13 mouse cellular contexts compared by ENCODE assay signal in the genomic region with DNA sequence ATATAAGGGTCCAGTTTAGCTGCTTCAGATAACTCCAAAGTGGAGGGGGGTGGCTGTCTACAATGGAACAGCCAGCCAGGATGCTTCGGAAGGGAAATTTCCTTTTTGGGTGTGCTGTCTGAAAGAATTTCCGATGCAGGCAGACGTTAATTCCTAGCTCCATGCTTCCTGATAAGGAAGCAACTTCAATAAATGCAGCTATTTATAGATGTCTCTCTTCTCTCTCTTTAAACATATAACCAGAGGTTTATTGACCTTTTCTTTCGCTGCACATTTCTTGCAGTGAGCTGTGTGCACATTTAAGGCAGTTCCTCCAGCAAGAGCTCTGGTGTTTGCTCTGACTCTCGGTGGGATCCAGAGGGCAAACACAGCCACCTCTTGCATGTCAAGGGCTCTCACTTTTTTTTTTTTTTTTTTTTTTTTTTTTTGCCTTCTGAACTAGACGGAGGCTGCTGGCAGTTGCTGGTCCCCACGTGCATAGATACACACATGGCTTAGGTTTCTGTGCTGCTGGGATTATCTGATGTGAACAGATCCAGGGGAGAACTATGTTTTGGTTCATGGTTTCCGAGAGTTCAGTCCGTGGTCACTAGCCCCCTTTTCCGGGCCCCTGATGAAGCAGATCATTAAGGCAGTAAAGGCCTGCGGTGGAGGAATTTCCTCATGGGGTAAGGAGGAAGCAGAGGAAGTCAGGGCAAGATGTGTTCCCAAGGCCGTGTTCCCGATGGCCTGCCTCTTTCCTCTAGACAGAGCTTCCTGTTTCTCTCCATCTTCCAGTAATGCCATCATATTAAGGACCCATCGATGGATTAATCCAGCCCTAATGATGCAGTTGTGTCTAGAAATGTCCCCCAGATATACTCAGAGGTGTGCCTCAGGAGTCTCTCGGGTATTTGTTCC.
DNase-seq lines count a peak whose midpoint lies in the region; ATAC-seq and TF ChIP-seq lines count a peak whose summit lies in the region.
"Had no signal": no experiment of that assay in that cellular context is flagged by ENCODE, and none has a peak within 500 bp of the region (broad histone marks: within the 10 kb centered on the region; RNA-seq: fewer than 3 reads in every experiment).

No protein-coding gene starts in this region.

- H3K27me3 ChIP-seq in kidney, embryonic 14.5 days (ENCODE audit: control insufficient read depth, insufficient read depth, low read length) = no peaks in the 10 kb centered on the region
- H3K27me3 ChIP-seq in intestine, postnatal 0 days (replicated peaks; ENCODE audit: control insufficient read depth, insufficient read depth, low read length) = no peaks in the 10 kb centered on the region
- H3K27me3 ChIP-seq in thymus, adult 2 months (ENCODE audit: control insufficient read depth, insufficient read depth, low read length) = no peaks in the 10 kb centered on the region
- H3K27me3 ChIP-seq: embryonic facial prominence, embryonic 13.5 days had no signal

- H3K9me3 ChIP-seq in kidney, embryonic 14.5 days (ENCODE audit: control insufficient read depth, low read length) = no peaks in the 10 kb centered on the region
- H3K9me3 ChIP-seq in intestine, postnatal 0 days (ENCODE audit: control insufficient read depth) = no peaks in the 10 kb centered on the region
- H3K9me3 ChIP-seq: embryonic facial prominence, embryonic 13.5 days had no signal

- H3K4me1 ChIP-seq in kidney, embryonic 14.5 days (ENCODE audit: control insufficient read depth, insufficient read depth, low read length) = peaks cover 23% of the 10 kb centered on the region
- H3K4me1 ChIP-seq in intestine, postnatal 0 days (replicated peaks; ENCODE audit: control insufficient read depth, insufficient read depth, low read length) = peaks cover 17% of the 10 kb centered on the region
- H3K4me1 ChIP-seq in thymus, adult 2 months (replicated peaks; ENCODE audit: control insufficient read depth, insufficient read depth, low read length) = peaks cover 12% of the 10 kb centered on the region

- no peak overlapping the region for H3K4me3 ChIP-seq in kidney, embryonic 14.5 days (ENCODE audit: low read length)
- H3K4me3 ChIP-seq in intestine, postnatal 0 days (ENCODE audit: low read depth, low read length) = no peak overlapping the region
- H3K4me3 ChIP-seq in thymus, adult 2 months (ENCODE audit: control insufficient read depth, insufficient read depth, low read length) = no peak overlapping the region
- H3K4me3 ChIP-seq: embryonic facial prominence, embryonic 13.5 days; myocyte had no signal

- H3K4me2 ChIP-seq in kidney, embryonic 14.5 days (replicated peaks; ENCODE audit: low read depth, low read length) = no peak overlapping the region
- H3K4me2 ChIP-seq in intestine, postnatal 0 days (replicated peaks; ENCODE audit: low read depth) = peak overlapping the region; percentile 18
- H3K4me2 ChIP-seq: embryonic facial prominence, embryonic 13.5 days had no signal

- intact Hi-C loops in left cerebral cortex, postnatal 25 days (cut with DNase I) = no loop called here

- H3K27ac ChIP-seq in kidney, embryonic 14.5 days (ENCODE audit: low read depth, low read length) = peak overlapping the region; percentile 8; the same call in 1 of the 2 replicates
- H3K27ac ChIP-seq in intestine, postnatal 0 days (ENCODE audit: low read depth, low read length) = peak overlapping the region; percentile 29; the same call in 1 of the 2 replicates
- H3K27ac ChIP-seq in thymus, adult 2 months (ENCODE audit: control insufficient read depth, insufficient read depth, low read length) = no peak overlapping the region

- ATAC-seq in kidney, embryonic 14.5 days (ENCODE audit: low FRiP score, low TSS enrichment) = no peak
- ATAC-seq in granulocyte monocyte progenitor cell, adult 5-6 weeks (replicated peaks; ENCODE audit: poor library complexity, severe bottlenecking) = peak; percentile 39
- ATAC-seq in intestine, postnatal 0 days = peak; percentile 21; the same call in 1 of the 2 replicates
- no peak for ATAC-seq in activated CD4-positive, CD25-positive, alpha-beta regulatory T cell, adult 4 months
- ATAC-seq: CD4-positive, CD25-positive, alpha-beta regulatory T cell, adult 4 months had no signal

- TF ChIP-seq CTCF in intestine, postnatal 0 days (IDR thresholded peaks at IDR 0.05; ENCODE audit: low read depth) = no peak
- TF ChIP-seq CTCF in thymus, adult 2 months (IDR thresholded peaks at IDR 0.05; ENCODE audit: borderline replicate concordance, control insufficient read depth, extremely low read depth, insufficient read depth, low read length, poor library complexity) = no peak

- DNase-seq in kidney, adult 18-20 months = no peak
- DNase-seq in lung, postnatal 36 days = peak; percentile 40
- no peak for DNase-seq in thymus, adult 2 months
- no peak for DNase-seq in left cerebral cortex, postnatal 25 days (ENCODE audit: low spot score in 2 of 2)
- DNase-seq: right cerebral cortex, postnatal 4 days; thymus, postnatal 14 days had no signal

- H3K9ac ChIP-seq in kidney, embryonic 14.5 days (ENCODE audit: low read depth, low read length) = no peak overlapping the region
- H3K9ac ChIP-seq in intestine, postnatal 0 days (ENCODE audit: low read depth, low read length) = no peak overlapping the region
- H3K9ac ChIP-seq: embryonic facial prominence, embryonic 13.5 days had no signal

- 63% methylated on average over 15 of the region's 15 CpGs for WGBS in kidney, embryonic 14.5 days
- WGBS in intestine, postnatal 0 days = 25% methylated on average over 15 of the region's 15 CpGs
- WGBS in thymus, adult 2 months = 83% methylated on average over 15 of the region's 15 CpGs

- no peaks in the 10 kb centered on the region; the same call in 1 of the 2 replicates for H3K36me3 ChIP-seq in kidney, embryonic 14.5 days (ENCODE audit: control insufficient read depth, insufficient read depth, low read length)
- H3K36me3 ChIP-seq in intestine, postnatal 0 days (ENCODE audit: control insufficient read depth, insufficient read depth) = no peaks in the 10 kb centered on the region
- H3K36me3 ChIP-seq in thymus, adult 2 months (ENCODE audit: control insufficient read depth, insufficient read depth, low read length) = no peaks in the 10 kb centered on the region
- H3K36me3 ChIP-seq: embryonic facial prominence, embryonic 13.5 days had no signal

- TF ChIP-seq POLR2A in thymus, adult 2 months (IDR thresholded peaks at IDR 0.05; ENCODE audit: control insufficient read depth, extremely low read depth, insufficient read depth, low read length, poor library complexity) = no peak

Comparison
In these comparisons a context has a peak if more than half of its experiments do, and no peak if none do; other contexts are left out.
1. ATAC-seq: peak in granulocyte monocyte progenitor cell, adult 5-6 weeks (single experiment) and intestine, postnatal 0 days (single experiment); none in kidney, embryonic 14.5 days (single experiment) and activated CD4-positive, CD25-positive, alpha-beta regulatory T cell, adult 4 months (single experiment).